Mouse (Mus musculus): ENCODE measurements around the gene Appl1. TPM values are rescaled to one million over a fixed set of nuclear protein-coding genes. Genes with fewer than 3 reads are reported as not detected.
"Not testable (repeated sequence)": the region's sequence is repeated elsewhere in the genome, so short reads cannot be mapped to it uniquely, and the experiment has no call there.

Gene Appl1
- polyA plus RNA-seq, 1 experiment from 2014 or later: 43.1 TPM

DNA sequence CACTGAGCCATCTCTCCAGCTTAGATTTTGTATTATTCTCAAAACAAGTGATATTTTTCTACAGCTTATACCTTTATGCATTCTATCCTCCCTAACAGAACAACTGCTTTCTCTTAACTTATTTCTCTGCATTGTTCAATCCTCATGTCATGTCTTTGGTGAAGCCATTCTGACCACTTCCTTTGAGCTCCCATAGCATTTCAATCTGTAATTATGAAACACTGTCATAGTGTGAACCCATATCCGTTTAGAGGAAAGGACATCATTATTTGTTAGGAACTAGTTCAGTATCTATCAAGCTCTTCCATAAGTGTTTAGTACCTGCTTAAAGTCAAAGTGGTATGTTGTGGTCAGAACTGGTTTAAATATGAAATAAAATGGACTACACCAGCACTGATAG is 10.5 kb downstream of the Appl1 start:
- Histone ChIP-seq H3K4me3 (no peak overlapping the region), H3K9me3 (no peaks in the 10 kb centered on the region), H3K4me2 (replicated peaks) (no peak overlapping the region), H3K27ac (no peak overlapping the region), H3K9ac (no peak overlapping the region), H3K27me3 (replicated peaks) (no peaks in the 10 kb centered on the region), H3K4me1 (no peaks in the 10 kb centered on the region), H3K36me3 (peaks cover 7% of the 10 kb centered on the region; the same call in 1 of the 2 replicates)
- no peak for ATAC-seq (ENCODE audit: low FRiP score, low read depth)
- WGBS: 89% methylated on average over 1 of the region's 1 CpGs

DNA sequence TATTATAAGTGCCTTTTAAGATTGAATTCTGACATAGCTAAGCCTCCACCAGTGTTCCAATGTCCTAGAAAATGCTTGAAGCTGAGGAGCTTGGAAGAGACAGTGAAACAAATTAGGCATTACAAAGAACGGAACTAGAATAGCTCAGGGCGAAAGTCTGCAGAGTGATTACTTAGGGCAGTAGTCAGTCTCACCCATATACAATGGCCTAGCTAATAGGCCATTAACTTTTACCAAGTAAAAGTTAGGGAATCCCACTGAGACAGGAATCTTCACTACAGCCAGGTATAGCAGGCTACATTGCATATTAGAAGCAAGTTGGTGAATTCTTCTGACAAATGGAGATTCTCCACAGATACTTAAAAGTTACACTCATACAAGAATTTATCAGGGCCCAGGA is 14.9 kb downstream of the Appl1 start:
- ATAC-seq (ENCODE audit: low FRiP score, low read depth); H3K4me2 ChIP-seq (replicated peaks); H3K4me3 ChIP-seq; H3K27me3 ChIP-seq (replicated peaks); H3K9ac ChIP-seq; H3K27ac ChIP-seq; H3K9me3 ChIP-seq; H3K4me1 ChIP-seq: not testable (repeated sequence)
- peaks cover 11% of the 10 kb centered on the region for H3K36me3 ChIP-seq
- 32% methylated on average over 2 of the region's 2 CpGs for WGBS

DNA sequence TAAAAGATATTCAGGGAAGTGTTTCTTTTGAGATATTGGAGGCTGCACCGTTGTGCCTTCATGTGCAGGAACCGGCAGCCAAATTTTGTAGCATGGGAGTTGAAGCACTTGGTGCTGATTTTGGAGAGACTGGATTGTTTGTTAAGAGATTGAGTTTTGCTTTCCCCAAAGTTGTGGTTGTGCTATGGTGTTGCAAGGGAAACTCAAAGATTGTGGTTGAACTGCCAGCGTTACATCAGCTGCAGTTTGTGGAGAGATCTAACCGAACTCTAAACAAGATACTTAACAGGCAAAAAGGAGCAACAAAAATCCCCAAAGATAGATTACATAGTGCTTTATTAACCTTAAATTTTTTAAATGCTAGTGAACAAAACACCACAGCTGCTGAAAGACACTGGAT is 35.5 kb downstream of the Appl1 start:
- Histone ChIP-seq H3K4me1 (no peaks in the 10 kb centered on the region), H3K4me2 (replicated peaks) (no peak overlapping the region), H3K9ac (no peak overlapping the region), H3K36me3 (peaks cover 18% of the 10 kb centered on the region), H3K4me3 (no peak overlapping the region), H3K27me3 (replicated peaks) (no peaks in the 10 kb centered on the region), H3K9me3 (no peaks in the 10 kb centered on the region), H3K27ac (no peak overlapping the region)
- no peak for ATAC-seq (ENCODE audit: low FRiP score, low read depth)
- WGBS: 91% methylated on average over 4 of the region's 4 CpGs

DNA sequence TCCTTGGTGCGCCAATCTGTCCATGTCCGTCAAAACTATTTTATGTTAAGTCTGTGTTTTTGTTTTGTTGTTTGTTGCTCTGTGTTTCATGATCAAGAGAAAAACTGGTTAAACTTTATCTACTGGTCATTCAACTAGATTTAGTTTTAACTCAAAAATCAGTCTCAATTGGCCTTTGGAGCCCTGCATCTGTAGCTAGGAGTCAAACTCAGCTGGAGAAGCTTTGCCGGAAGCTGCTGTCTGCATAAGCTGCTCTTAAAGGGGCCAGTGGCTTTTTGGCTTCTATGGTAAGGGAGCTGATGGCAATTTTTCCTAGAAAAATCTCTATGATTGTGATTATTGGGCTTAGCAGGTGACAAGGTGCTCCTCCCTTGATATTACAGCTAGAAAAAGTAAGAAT is 36.1 kb downstream of the Appl1 start:
- H3K4me2 ChIP-seq (replicated peaks): no peak overlapping the region
- H3K27me3 ChIP-seq (replicated peaks): no peaks in the 10 kb centered on the region
- peaks cover 15% of the 10 kb centered on the region for H3K36me3 ChIP-seq
- H3K27ac ChIP-seq: no peak overlapping the region
- H3K9ac ChIP-seq: no peak overlapping the region
- ATAC-seq (ENCODE audit: low FRiP score, low read depth): no peak
- H3K4me3 ChIP-seq: no peak overlapping the region
- no peaks in the 10 kb centered on the region for H3K9me3 ChIP-seq
- WGBS: 90% methylated on average over 3 of the region's 3 CpGs
- no peaks in the 10 kb centered on the region for H3K4me1 ChIP-seq

DNA sequence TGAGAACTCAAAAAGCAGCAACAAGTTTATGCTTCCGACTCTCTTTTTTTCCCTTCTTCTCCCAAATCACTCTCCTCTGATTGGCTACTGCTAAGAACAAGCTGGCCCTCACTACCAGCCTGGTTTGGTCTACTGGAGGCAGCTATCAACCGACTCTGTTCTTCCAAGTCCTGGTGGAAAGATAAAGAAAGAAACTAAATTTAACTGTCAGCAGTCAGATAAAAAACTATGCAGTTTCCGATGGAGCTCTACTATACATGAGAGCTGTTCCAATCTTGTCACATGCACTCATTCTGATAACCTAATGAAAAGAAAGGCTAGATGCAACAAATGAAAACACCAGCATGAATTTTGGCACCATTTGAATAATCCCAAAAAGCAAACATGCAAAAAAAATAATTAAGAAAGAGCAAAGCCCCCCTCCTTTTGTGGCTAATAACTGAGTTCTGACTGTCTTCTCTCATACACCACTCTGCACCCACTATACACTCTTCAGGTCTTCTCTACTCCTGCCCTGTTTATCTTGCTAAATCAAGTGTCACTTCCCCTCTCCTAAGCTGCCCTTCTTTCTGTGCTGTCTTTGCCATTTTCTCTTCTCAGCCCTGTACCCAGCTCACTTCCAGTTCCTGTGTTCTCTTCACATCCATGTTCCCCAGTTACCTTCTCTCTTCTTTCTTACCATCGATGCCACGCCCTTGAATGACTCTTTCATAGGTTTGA is 47.2 kb downstream of the Appl1 start:
- H3K4me2 ChIP-seq (replicated peaks): no peak overlapping the region
- 93% methylated on average over 5 of the region's 5 CpGs for WGBS
- no peak for ATAC-seq (ENCODE audit: low FRiP score, low read depth)
- no peaks in the 10 kb centered on the region for H3K4me1 ChIP-seq
- peaks cover 44% of the 10 kb centered on the region for H3K36me3 ChIP-seq
- no peak overlapping the region for H3K9ac ChIP-seq
- H3K4me3 ChIP-seq: no peak overlapping the region
- H3K9me3 ChIP-seq: no peaks in the 10 kb centered on the region
- H3K27me3 ChIP-seq (replicated peaks): no peaks in the 10 kb centered on the region
- no peak overlapping the region for H3K27ac ChIP-seq

DNA sequence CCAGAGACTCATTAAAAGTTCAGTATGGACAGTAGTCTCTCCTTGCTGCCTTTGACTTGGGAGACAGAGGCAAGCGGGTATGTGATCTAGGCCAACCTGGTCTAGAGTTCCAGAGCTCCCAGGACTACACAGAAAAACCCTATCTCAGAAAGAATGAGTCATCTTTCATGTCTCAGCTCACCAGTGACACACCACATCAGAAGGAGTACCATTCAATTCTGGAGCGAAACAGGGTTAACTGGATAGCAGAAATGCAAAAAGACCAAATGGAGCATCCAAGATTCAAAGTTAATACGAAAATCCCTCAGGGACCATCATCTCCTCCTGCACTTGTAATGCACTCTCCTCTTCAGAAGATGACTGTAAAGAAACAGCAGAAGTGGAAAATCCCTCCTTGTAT is 51.7 kb downstream of the Appl1 start:
- no peak for ATAC-seq (ENCODE audit: low FRiP score, low read depth)

DNA sequence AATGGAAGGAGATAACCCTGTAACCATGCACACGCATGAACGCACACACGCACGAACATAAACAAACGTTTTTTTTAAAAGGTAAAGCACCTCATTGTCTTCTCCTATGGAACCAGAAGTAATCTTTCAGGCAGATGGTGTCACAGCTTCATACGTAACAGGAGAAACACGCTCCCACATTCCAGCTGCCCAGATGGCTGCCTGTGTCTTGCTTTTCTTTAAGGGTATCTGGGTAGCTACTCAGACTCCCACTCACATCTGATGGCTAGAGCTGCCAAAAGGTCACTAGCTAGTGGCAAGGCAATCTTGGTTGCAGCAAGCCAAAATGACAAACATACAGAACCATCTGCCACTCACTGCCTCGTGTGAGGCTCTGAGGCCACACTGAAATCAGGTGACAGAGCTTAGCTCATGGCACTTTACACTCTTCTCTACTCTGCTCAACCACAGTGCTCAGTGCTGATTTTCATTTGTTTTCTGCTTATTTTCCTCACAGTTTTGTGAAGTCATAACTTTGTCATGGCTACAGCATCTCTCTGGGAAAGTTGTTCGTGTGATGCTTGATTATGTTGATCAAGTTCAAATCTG is 57.3 kb downstream of the Appl1 start:
- no peak overlapping the region for H3K4me2 ChIP-seq (replicated peaks)
- no peak overlapping the region for H3K27ac ChIP-seq
- no peak overlapping the region for H3K9ac ChIP-seq
- H3K4me3 ChIP-seq: no peak overlapping the region
- H3K9me3 ChIP-seq: no peaks in the 10 kb centered on the region
- ATAC-seq (ENCODE audit: low FRiP score, low read depth): no peak
- H3K36me3 ChIP-seq: peaks cover 3% of the 10 kb centered on the region; the same call in 1 of the 2 replicates
- 60% methylated on average over 9 of the region's 9 CpGs for WGBS
- 0 out of 2 replicates have a peak, but pooled peaks cover 6% of the 10 kb centered on the region for H3K4me1 ChIP-seq
- H3K27me3 ChIP-seq (replicated peaks): no peaks in the 10 kb centered on the region

More for the DNA sequence above, 51.7 kb downstream of the Appl1 start:
- Histone ChIP-seq H3K9me3 (no peaks in the 10 kb centered on the region), H3K9ac (no peak overlapping the region), H3K4me3 (no peak overlapping the region), H3K4me2 (replicated peaks) (no peak overlapping the region), H3K27ac (no peak overlapping the region), H3K4me1 (no peaks in the 10 kb centered on the region), H3K36me3 (peaks cover 28% of the 10 kb centered on the region), H3K27me3 (replicated peaks) (no peaks in the 10 kb centered on the region)
- WGBS: 95% methylated on average over 3 of the region's 3 CpGs

DNA sequence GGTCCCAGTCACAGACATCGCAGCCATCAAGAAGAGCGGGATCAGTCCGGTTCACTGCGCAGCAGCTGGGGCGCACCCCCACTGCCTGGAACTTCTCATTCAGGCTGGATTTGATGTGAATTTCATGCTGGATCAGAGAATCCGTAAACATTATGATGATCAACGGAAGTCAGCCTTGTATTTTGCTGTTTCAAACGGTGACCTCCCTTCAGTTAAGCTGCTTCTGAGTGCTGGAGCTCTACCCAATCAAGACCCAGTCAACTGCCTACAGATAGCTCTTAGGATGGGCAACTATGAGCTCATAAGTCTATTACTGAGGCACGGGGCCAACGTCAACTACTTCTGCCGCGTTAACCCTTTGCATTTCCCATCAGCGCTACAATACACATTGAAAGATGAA is 59.2 kb downstream of the Appl1 start:
- no peaks in the 10 kb centered on the region for H3K27me3 ChIP-seq (replicated peaks)
- H3K4me3 ChIP-seq: no peak overlapping the region
- no peaks in the 10 kb centered on the region for H3K36me3 ChIP-seq
- no peak overlapping the region for H3K27ac ChIP-seq
- ATAC-seq (ENCODE audit: low FRiP score, low read depth): no peak
- no peak overlapping the region for H3K9ac ChIP-seq
- H3K4me2 ChIP-seq (replicated peaks): no peak overlapping the region
- 92% methylated on average over 13 of the region's 13 CpGs for WGBS
- 0 out of 2 replicates have a peak, but pooled peaks cover 6% of the 10 kb centered on the region for H3K4me1 ChIP-seq
- H3K9me3 ChIP-seq: no peaks in the 10 kb centered on the region

DNA sequence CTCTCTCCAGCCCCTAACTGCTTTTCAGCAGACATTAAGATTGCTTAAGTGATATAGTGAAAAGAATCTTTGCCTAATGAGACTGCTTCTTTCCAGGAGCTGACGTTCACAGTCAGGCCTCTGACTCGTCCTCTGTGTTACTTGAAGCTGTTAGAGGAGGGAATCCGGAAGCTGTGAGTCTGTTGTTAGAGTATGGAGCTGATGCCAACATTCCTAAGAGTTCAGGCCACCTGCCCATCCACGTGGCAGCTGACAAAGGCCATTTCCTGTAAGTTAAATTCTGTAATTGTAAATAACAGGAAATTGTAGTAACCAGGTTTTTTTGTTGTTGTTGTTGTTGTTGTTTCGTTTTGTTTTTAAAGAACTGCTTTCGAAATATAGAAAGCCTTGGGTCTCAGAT is 59.8 kb downstream of the Appl1 start:
- no peak overlapping the region for H3K9ac ChIP-seq
- H3K4me3 ChIP-seq: no peak overlapping the region
- no peaks in the 10 kb centered on the region for H3K9me3 ChIP-seq
- H3K27me3 ChIP-seq (replicated peaks): no peaks in the 10 kb centered on the region
- 0 out of 2 replicates have a peak, but pooled peaks cover 6% of the 10 kb centered on the region for H3K4me1 ChIP-seq
- no peaks in the 10 kb centered on the region for H3K36me3 ChIP-seq
- 77% methylated on average over 6 of the region's 6 CpGs for WGBS
- no peak overlapping the region for H3K27ac ChIP-seq
- no peak overlapping the region for H3K4me2 ChIP-seq (replicated peaks)
- ATAC-seq (ENCODE audit: low FRiP score, low read depth): no peak

DNA sequence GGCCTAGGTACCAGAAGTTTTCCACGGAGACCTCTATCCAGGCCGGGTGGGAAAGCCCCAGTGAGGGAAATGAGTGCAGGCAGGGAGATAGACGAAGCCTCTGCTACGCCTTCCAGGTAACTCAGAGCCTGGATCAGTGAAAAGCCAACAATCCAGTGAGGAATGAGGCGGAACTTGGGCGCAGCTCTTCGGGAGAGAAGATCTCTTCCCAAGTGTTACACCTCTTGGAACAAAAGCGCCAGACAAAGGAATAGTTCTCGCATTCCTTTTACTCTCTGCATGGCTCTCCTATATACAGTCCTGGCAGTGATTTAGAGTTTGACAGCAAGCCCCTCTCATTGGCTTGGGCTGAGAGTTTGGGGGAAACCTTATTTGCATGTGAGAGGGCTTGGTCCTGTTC is 60.6 kb downstream of the Appl1 start:
- WGBS: 38% methylated on average over 9 of the region's 9 CpGs
- H3K27ac ChIP-seq; H3K4me2 ChIP-seq (replicated peaks); H3K4me1 ChIP-seq; H3K9me3 ChIP-seq; H3K4me3 ChIP-seq; H3K9ac ChIP-seq; H3K36me3 ChIP-seq; H3K27me3 ChIP-seq (replicated peaks); ATAC-seq (ENCODE audit: low FRiP score, low read depth): not testable (repeated sequence)

DNA sequence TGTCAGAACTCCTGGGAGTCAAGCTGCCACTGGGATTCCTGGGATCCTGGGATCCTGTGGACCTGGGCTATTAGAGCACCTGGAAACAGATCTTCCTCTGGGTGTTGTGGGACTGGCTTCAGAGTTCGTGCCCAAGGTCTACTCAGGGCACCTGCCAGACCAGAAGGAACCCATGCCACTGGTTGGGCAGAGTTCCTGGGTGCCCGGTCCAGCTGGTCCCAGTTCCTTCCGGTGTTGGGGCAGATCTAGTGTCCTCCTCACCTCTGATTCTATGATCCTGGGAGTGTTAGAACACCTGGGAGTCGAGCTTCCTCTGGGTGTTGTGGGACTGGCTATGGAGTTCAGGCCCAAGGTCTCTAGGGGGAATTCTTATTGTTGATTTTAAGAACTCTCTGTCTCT is 63.6 kb downstream of the Appl1 start:
- H3K27ac ChIP-seq: no peak overlapping the region
- H3K4me2 ChIP-seq (replicated peaks): no peak overlapping the region
- no peak for ATAC-seq (ENCODE audit: low FRiP score, low read depth)
- no peaks in the 10 kb centered on the region for H3K4me1 ChIP-seq
- H3K4me3 ChIP-seq: no peak overlapping the region
- 90% methylated on average over 4 of the region's 4 CpGs for WGBS
- no peaks in the 10 kb centered on the region for H3K36me3 ChIP-seq
- no peaks in the 10 kb centered on the region for H3K9me3 ChIP-seq
- no peak overlapping the region for H3K9ac ChIP-seq
- H3K27me3 ChIP-seq (replicated peaks): no peaks in the 10 kb centered on the region

DNA sequence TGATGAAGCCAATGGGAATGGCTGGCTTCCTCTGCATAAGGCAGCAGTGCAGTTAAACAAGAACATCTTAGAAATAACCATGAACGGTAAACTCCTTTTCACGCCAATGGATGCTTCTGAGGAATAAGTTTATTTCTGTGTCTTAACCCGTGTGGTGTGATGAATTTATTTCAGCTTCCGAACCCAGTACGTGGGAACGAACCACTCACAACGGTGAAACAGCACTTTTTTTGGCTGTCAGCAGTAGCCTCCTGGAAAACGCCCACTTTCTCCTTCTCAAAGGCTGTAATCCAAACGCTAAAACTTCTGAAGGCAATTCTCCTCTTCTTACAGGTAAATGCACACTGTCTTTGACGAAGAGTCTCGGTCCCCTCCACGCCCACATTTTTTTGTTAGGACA is 70.1 kb downstream of the Appl1 start:
- no peak overlapping the region for H3K9ac ChIP-seq
- H3K4me1 ChIP-seq: no peaks in the 10 kb centered on the region
- H3K4me2 ChIP-seq (replicated peaks): no peak overlapping the region
- H3K9me3 ChIP-seq: no peaks in the 10 kb centered on the region
- H3K27ac ChIP-seq: no peak overlapping the region
- no peak for ATAC-seq (ENCODE audit: low FRiP score, low read depth)
- H3K4me3 ChIP-seq: no peak overlapping the region
- no peaks in the 10 kb centered on the region for H3K27me3 ChIP-seq (replicated peaks)
- 86% methylated on average over 12 of the region's 12 CpGs for WGBS
- no peaks in the 10 kb centered on the region for H3K36me3 ChIP-seq

DNA sequence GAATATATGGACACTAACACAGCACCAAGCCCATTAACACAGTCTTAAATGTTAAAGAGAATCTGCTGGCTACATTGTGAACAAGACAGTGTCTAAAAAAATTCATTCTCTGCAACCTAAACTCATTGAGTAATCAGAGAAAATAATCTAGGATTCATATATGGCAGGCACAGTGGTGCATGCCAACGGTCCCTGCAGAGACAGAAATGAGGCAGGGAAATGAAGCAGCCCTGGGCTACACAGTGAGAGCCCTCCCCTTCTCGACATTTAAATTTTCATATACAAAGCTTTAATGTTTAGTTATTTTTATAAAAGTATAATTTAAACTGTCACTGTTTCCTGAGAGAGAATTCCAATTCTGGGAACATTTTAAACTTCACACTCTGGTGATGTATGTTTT is 71.5 kb downstream of the Appl1 start:
- no peak overlapping the region for H3K27ac ChIP-seq
- 82% methylated on average over 2 of the region's 2 CpGs for WGBS

More for the DNA sequence above, 71.5 kb downstream of the Appl1 start:
- Histone ChIP-seq H3K36me3 (no peaks in the 10 kb centered on the region), H3K9ac (no peak overlapping the region), H3K9me3 (no peaks in the 10 kb centered on the region), H3K4me2 (replicated peaks) (no peak overlapping the region), H3K4me3 (no peak overlapping the region), H3K4me1 (no peaks in the 10 kb centered on the region), H3K27me3 (replicated peaks) (no peaks in the 10 kb centered on the region)
- no peak for ATAC-seq (ENCODE audit: low FRiP score, low read depth)
